Mouse (Mus musculus): Measurements from ENCODE around the gene Xpo6.

GRCm38 (mm10) chr7:126126502-126126901 lies 73.8 kb downstream of the Xpo6 start:
- TF ChIP-seq MYOD1 (IDR thresholded peaks at IDR 0.05; ENCODE audit: control insufficient read depth, insufficient read length, low read depth) (no peak), USF1 (IDR thresholded peaks at IDR 0.05; ENCODE audit: low read depth) (no peak), CTCF (IDR thresholded peaks at IDR 0.05; ENCODE audit: control insufficient read depth, insufficient read depth, insufficient read length) (no peak), MAX (IDR thresholded peaks at IDR 0.05) (no peak), MYOG (IDR thresholded peaks at IDR 0.05; ENCODE audit: control insufficient read depth, extremely low read depth, insufficient read length) (no peak), CEBPB (IDR thresholded peaks at IDR 0.05; ENCODE audit: low read depth) (no peak), FOSL1 (IDR thresholded peaks at IDR 0.05; ENCODE audit: insufficient read depth, low read length, poor library complexity, severe bottlenecking) (no peak)

Data from C2C12 (cell line).